Mouse (Mus musculus): ENCODE measurements around the gene Ubash3a.
A peak's percentile ranks its signal among the peaks of the same experiment; 100 is the strongest.

The Ubash3a gene

GRCm38 (mm10) chr17:31207771-31208334 is at the start of gene Ubash3a:
TSS of gene Ubash3a (plus strand) at chr17:31207873.
- no peak for DNase-seq

GRCm38 (mm10) chr17:31157921-31158320 is 49.8 kb upstream of the Ubash3a start:
- no peak for DNase-seq

- DNase-seq, result no peak
These were observed 47.4 kb upstream of the Ubash3a start for GRCm38 (mm10) chr17:31160291-31160690.

DNA sequence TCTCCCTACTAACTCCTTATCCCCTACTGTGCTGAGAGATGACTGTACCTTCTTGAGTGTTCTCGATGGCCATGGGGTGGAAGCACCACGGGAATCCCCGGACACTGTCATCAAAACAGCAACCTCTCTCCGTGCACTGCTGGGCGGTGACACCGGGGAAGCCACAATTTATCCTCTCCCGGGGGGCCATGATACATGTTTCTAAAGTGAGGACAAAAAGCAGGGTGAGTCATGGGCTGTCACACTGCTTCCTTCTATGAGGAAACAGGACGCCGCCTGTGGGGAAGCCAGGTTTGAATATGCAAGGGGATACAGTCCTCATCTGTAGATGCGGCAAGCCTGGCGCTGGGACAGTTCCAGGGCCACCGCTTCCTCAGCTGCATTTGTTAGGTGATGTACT is 45.1 kb upstream of the Ubash3a start:
- no peak for DNase-seq

DNA sequence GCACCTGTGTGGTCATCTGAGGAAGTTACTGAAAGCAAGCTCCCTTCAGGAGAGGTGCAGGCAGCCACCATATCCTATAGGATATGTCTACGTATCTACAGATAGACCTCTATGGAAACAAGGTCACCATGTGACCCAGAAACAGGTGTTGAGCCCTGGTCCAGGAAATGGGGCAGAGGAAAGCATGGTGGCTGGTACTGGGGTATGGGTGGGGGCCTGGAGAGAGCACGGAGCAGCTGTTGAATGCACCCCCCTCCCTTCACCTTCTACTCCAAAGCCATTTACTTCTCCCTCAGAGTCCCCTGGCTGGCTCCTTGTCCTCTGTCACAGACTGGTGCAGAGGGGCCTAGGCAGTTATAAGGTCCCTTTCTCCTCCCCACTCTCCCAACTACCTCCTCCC is 43.9 kb upstream of the Ubash3a start:
- no peak for DNase-seq

DNA sequence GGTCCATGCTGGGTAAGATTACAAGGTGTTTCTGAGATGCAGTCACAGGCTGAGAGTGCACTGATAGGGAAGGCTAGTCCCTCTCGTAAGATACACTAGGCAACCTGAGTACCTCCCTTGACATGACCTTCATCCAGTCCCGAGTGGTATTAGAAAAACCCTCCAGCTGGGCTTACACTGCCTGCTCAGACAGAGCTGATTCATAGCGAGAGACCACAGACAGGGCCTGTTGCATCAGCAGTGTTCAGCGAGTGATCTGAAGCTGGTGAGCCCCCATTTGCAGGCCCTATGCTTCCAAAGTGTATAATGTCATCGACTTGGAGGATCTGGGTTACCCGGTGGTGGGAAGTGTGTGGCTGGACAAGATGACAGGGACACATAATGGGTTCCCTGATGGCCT is 42.5 kb upstream of the Ubash3a start, which contains the start of gene Tff1:
TSS of gene Tff1 (minus strand) at position 151 of the 400 bp plus-strand sequence.
- no peak for DNase-seq

DNA sequence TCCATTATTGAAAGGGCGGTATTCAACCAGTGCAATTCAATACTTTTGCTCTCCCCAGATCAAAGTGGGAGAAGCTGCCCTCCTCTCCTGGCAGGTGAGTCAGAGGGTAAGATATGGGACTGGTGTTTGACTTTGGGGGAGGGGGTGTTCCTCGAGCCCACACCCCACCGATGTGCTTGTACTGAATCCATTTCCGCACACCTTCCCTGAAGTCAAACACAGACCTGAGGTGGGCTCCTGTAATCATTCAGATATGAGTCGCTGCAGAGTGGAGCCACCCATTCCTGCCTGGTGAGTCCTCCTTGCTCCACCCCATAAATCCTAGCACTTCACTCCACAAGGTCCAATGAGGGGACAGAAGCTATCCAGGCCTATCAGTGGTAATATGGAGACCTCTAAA is 37.9 kb upstream of the Ubash3a start:
- DNase-seq, result no peak

DNA sequence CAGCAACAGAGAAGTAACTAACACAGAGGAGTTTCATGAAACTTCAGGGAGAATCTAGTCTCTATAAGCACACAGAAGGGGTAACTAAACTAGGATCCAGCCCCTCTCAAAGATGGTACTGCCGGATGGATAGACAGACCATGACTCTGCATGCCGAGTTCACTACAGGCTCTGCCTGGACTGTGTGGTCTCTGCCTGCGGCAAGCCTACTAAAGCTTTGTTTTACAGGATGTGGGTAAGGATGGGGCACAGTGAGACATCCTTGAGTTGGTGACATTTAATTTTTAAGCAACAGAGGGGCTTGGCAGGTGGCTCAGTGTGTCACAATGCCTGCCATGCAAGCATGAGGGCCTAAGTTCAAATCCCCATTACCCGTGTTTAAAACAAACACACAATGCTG is 31.4 kb upstream of the Ubash3a start:
- no peak for DNase-seq

- no peak for DNase-seq
These were observed 26.2 kb upstream of the Ubash3a start for GRCm38 (mm10) chr17:31181490-31181889.

DNA sequence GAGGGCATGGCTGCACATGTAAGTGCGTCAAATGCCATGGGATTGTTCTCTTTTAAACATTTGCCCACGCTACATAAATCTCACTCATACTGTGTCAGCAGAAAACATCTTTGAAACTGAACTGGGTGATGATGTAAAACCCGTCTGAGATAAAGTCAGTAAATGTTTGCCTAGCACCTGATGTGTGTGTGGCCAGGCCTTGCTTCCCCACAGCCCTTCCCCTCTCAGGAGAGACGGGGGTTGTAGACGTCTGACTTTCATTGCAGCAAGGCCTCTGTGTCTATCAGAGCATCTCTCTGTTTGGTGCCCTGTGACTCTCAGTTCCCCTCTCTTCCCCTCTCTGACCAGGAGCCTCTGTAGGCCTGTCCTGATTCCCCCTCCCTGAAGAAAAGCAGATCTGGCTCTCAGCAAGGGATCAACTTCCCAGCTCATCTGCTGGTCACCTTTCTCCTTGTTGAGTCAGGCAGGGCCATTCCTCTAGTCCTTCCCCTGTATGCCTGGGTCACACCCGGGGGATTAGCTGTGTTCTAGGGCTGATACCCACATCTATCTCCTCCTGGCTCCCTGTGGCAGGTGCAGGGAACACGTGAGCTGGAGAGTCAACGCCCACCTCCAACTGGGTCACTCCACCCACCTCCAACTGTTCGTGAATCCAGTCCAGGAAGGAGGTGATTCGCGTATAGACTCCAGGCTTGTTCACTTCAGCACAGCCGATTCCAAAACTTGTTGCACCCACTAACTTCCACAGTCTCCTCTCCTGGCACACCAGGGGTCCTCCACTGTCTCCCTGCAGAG is 24.3 kb upstream of the Ubash3a start:
- peak in 1 of 2 experiments; percentile 27 for DNase-seq

DNA sequence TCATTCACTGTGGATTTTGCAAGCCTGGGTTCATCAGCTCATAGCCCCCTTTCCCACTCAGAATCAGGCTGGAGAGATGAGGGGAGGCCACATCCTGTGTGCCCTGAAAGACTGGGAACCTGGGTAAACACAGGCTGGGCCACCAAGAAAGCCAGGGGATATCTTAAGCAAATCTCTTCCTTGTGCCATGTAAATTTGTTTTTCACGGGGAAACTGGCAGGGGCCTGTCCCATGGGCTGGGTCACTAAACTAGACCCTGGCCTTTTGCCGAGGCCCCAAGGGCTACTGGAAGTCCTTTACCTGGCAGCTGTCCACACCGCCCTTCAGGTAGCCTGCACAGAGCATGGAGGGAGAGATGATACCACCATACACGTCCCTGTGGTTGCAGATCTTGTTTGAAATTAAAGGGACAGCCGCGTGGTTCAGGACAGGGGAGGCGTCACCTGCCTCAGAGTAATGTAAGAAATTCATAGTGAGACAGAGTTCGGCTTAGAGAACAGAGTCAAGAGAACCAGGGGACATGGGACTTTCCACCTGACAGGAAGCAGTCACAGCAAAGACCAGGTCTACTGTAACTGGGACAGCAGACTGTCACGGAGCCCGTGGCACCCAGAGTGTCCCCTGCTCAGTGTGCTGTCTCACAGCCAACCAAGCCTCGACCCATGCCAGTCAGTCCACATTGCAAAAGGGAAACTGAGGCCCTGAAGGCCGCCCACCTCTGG is 23.2 kb upstream of the Ubash3a start:
- no peak for DNase-seq

DNA sequence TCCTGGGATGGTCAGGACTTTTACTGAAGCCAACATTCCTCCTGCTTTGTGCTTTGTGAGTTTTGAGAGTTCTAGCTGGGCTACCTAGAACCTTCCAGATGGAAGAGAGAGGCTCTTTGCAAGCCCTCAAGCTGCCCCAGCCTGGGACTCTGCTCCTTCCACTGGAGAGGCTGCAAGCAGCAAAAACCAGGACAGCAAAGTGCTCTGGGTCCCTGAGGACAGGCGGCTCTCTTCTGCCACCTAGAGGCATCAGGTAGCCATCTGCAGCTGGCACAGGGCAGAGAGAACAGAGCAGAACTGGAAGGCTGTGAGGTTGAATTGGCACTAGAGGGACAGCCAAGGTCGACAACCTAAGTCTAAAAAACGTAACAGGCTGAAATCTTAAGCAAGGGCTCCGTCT is 20.3 kb upstream of the Ubash3a start:
- peak; percentile 89 to 90 for DNase-seq

DNA sequence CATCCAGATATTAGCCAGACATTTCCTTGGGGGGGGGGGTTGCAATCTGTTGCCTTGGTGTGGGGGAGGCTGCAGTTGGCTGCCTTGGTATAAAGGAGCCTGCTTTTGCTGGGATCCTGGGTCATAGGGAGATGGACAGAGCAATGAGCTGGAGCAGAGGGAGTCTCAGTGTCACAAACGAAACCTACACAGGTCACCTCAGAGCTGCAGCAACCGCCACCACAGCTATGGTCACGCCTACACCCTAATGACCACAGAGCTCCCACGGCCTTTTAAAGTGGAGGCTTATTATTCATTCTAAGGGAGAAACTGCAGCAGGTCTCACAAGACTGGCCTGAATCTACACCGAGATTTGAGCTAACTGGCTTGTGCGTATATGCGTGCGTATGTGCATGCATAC is 15.8 kb upstream of the Ubash3a start:
- no peak for DNase-seq

DNA sequence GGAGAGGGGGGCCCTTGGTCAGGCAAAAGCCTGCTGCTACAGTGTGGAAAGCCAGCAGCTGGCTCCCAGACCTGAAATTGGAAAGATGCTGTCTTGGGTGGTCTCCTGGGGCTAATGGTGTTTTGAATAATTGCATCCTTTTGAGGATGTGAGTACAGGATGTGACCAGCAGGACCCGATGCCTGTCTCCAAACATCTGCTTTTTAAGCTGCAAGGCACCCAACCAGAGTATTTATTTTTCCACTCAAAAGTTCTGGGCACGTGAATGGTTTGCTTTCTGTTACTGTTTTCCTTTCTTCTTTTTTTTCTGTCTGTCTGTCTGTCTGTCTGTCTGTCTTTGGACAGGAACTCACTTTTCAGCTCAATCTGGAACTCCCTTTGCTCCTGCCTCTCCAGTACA is 15.0 kb upstream of the Ubash3a start:
- no peak for DNase-seq

- DNase-seq, result peak; percentile 57 to 62
These were observed 14.3 kb upstream of the Ubash3a start for GRCm38 (mm10) chr17:31193360-31193759.

- DNase-seq, result no peak
These were observed 12.5 kb upstream of the Ubash3a start for GRCm38 (mm10) chr17:31195207-31195606.

DNA sequence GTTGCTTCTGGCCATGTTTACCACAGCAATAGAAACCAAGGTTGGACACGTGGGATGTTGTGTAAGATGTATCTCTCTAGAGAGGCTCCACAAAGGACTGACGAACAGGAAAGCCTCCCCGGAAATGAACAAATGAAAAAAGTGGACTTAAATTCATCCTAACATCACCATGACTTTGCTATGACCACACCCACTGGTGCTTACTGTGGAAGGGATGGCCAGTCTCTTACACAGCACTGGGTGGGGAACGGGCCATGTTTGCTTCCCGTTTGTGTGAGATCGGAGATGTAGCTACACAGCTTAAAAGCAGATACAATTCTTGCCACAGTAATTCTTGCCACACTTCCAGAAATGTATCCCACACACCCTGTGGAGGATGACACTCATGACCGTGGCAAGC is 11.4 kb upstream of the Ubash3a start:
- no peak for DNase-seq

GRCm38 (mm10) chr17:31198877-31199276 is 8.8 kb upstream of the Ubash3a start, which contains the start of gene Tmprss3:
TSS of gene Tmprss3 (minus strand) at chr17:31198977.
- DNase-seq, result no peak

DNA sequence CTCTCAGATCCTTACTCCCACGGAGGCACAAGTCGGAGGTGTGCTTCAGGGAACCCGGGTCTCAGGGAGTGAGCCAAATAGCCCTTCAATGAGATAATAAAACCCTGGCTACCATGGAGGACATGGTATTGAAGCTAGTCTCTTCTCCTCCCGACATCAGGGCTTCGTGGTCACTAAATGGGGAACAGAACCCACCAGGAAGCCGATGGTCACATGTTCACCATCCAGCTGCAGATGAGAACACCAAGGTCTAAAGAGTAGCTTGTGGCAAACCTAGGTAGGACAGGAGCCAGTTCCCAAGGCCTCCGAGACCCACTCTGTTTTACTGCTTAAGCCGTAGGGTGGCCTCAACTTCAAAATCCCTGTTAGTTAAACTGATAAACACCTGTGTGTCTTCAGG is 981 bp downstream of the Ubash3a start:
- no peak for DNase-seq

DNA sequence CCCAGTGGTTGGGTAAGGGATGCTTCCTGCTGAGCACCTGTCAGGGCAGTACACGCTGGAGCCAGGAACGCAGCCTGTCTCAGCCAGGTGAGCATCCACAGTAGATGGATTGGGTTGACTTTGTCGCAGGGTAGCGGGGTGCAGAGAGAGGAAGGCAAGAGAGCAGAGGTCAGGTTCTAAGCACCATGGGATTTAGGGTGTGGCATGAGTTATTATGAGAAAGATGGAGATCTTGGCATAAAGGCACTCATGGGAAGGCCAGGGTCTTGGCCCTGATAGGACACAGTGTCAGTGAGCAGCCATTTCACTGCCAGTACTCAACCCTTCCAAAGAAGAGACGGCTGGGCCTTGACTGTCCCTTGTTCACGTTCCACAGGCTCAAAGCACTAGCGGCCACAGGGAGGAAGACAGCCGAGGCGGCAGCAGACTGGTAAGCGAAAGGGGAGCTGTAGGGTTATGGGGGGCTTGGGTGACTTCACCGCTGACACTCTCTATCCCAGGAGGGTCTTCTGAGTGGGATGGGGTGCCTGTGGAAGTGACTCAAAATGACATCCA is 1.8 kb downstream of the Ubash3a start:
- no peak for DNase-seq

DNA sequence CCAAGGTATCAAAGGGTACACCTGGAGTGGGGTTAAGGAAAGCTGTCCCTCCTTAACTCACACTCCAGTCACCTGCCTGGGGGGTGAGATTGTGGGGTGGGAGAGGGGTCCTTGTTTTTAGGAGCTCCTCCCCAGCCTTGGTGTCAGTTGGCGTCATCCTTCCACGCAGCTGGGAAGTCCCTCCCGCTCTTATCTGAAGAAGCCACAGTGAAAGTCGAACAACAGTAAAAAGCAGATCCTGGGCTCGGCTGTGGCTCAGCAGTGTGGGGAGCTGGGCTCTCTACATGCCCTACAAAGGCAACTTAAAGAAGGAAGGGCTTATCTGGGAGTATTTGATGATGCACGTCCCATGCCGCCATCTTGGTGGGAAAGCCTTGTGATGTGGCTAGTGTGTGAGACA is 2.6 kb downstream of the Ubash3a start:
- DNase-seq, result no peak

DNA sequence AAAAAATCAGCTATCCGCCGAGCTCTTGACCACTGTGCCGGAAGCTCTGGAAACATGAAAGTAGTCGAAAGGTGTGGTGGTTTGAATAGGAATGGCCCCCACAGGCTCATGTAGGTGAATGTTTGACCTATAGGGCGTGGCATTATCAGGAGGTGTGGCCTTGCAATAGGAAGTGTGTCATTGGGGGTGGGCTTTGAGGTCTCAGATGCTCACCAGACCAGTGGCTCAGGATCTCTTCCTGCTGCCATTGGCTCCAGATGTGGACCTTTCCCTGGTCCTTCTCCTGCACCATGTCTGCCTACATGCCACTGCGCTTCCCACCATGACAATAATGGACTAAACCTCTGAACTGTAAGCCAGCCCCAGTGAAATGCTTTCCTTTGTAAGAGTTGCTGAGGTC is 4.2 kb downstream of the Ubash3a start:
- no peak for DNase-seq

Measured in cerebellum, postnatal 10 days (tissue).